Mouse (Mus musculus) brain, adult 2 months (tissue): ENCODE measurements around the gene Ggt1.
"Not testable (repeated sequence)": the region's sequence is repeated elsewhere in the genome, so short reads cannot be mapped to it uniquely, and the experiment has no call there.

Experiments
- DNase-seq: peaks from one replicate; pipeline ENCODE4 v3.0.0; 2011; ENCODE audit warnings: low read depth, low spot score

Gene Ggt1

GRCm38 (mm10) chr10:75561071-75561654 lies at the start of gene Ggt1:
Ggt1 (plus strand) TSS chr10:75561604.
- DNase-seq, result no peak

- no peak for DNase-seq
Measured at GRCm38 (mm10) chr10:75511897-75512296, 49.5 kb upstream of the Ggt1 start.

GRCm38 (mm10) chr10:75512796-75513195 lies 48.6 kb upstream of the Ggt1 start:
- no peak for DNase-seq

- DNase-seq, result no peak
Measured at GRCm38 (mm10) chr10:75513306-75514067, 47.9 kb upstream of the Ggt1 start.

- no peak for DNase-seq
Measured at GRCm38 (mm10) chr10:75514361-75514760, 47.0 kb upstream of the Ggt1 start.

GRCm38 (mm10) chr10:75515216-75516037 lies 46.0 kb upstream of the Ggt1 start:
- no peak for DNase-seq

GRCm38 (mm10) chr10:75516038-75516723 lies 45.2 kb upstream of the Ggt1 start:
- no peak for DNase-seq

GRCm38 (mm10) chr10:75516724-75517072 lies 44.7 kb upstream of the Ggt1 start:
- peak; percentile 11 for DNase-seq

GRCm38 (mm10) chr10:75517073-75517757 lies 44.2 kb upstream of the Ggt1 start, which contains the start of gene Snrpd3:
Snrpd3 (plus strand) TSS chr10:75517551.
- peak; percentile 99 for DNase-seq

GRCm38 (mm10) chr10:75517758-75518143 lies 43.7 kb upstream of the Ggt1 start, which contains the start of gene Gucd1:
Gucd1 (minus strand) TSS chr10:75517972.
- peak; percentile 99 for DNase-seq

- DNase-seq, result no peak
Measured at GRCm38 (mm10) chr10:75520581-75520980, 40.8 kb upstream of the Ggt1 start.

GRCm38 (mm10) chr10:75521643-75522042 lies 39.8 kb upstream of the Ggt1 start:
- DNase-seq, result no peak

GRCm38 (mm10) chr10:75525450-75525849 lies 36.0 kb upstream of the Ggt1 start:
- not testable (repeated sequence) for DNase-seq

- no peak for DNase-seq
Measured at GRCm38 (mm10) chr10:75530322-75530721, 31.1 kb upstream of the Ggt1 start.

- peak; percentile 26 for DNase-seq
Measured at GRCm38 (mm10) chr10:75531532-75532090, 29.8 kb upstream of the Ggt1 start.

- DNase-seq, result no peak
Measured at GRCm38 (mm10) chr10:75534216-75534615, 27.2 kb upstream of the Ggt1 start.

- peak; percentile 38 for DNase-seq
Measured at GRCm38 (mm10) chr10:75534934-75535333, 26.5 kb upstream of the Ggt1 start.

- DNase-seq, result no peak
Measured at GRCm38 (mm10) chr10:75535423-75535822, 26.0 kb upstream of the Ggt1 start.

- DNase-seq, result no peak
Measured at GRCm38 (mm10) chr10:75536123-75536522, 25.3 kb upstream of the Ggt1 start.

GRCm38 (mm10) chr10:75547901-75548300 lies 13.5 kb upstream of the Ggt1 start:
- DNase-seq, result no peak

- DNase-seq, result peak; percentile 50
Measured at GRCm38 (mm10) chr10:75548486-75548885, 12.9 kb upstream of the Ggt1 start.
